Mouse (Mus musculus) fat pad, adult 2 months (tissue): ENCODE measurements around the gene Gm9821.

Experiments
- DNase-seq: peaks from one replicate; pipeline ENCODE4 v3.0.0-alpha.2; 2011; ENCODE audit warnings: low read depth, low spot score; ENCODE audit errors: extremely low read depth

The Gm9821 gene

GRCm38 (mm10) chr2:91925442-91925841 lies 20.1 kb upstream of the Gm9821 start:
- no peak for DNase-seq

DNA sequence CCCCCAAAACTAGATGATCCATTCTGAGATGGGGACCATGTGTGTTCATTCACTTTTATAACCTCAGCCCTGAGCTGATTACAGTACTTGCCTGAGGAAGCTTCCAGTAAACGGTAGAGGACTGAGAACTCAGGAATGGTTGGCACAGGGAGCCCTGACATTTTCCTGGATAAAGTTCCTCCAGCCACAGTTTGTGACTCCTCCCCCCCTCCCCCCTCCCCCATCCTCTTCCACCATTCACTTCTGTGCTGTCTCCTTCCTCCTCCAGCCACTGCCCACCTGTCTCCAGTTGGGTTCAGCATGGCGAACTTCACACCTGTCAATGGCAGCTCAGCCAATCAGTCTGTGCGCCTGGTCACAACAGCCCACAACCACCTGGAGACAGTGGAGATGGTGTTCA lies 18.6 kb upstream of the Gm9821 start, which contains the start of gene Chrm4:
Chrm4 (plus strand) TSS at position 301 of the 400 bp plus-strand sequence.
- no peak for DNase-seq

DNA sequence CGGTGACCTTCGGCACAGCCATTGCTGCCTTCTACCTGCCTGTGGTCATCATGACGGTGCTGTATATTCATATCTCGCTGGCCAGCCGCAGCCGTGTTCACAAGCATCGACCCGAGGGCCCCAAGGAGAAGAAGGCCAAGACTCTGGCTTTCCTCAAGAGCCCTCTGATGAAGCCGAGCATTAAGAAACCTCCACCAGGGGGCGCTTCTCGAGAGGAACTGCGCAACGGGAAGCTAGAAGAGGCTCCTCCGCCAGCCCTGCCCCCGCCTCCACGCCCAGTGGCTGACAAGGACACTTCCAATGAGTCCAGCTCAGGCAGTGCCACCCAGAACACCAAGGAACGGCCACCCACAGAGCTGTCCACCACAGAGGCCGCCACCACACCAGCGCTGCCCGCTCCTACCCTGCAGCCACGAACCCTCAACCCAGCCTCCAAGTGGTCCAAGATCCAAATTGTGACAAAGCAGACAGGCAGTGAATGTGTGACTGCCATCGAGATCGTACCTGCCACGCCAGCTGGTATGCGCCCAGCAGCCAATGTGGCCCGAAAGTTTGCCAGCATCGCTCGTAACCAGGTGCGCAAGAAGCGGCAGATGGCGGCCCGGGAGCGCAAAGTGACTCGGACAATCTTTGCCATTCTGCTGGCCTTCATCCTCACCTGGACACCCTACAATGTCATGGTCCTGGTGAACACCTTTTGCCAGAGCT lies 17.5 kb upstream of the Gm9821 start:
- no peak for DNase-seq

DNA sequence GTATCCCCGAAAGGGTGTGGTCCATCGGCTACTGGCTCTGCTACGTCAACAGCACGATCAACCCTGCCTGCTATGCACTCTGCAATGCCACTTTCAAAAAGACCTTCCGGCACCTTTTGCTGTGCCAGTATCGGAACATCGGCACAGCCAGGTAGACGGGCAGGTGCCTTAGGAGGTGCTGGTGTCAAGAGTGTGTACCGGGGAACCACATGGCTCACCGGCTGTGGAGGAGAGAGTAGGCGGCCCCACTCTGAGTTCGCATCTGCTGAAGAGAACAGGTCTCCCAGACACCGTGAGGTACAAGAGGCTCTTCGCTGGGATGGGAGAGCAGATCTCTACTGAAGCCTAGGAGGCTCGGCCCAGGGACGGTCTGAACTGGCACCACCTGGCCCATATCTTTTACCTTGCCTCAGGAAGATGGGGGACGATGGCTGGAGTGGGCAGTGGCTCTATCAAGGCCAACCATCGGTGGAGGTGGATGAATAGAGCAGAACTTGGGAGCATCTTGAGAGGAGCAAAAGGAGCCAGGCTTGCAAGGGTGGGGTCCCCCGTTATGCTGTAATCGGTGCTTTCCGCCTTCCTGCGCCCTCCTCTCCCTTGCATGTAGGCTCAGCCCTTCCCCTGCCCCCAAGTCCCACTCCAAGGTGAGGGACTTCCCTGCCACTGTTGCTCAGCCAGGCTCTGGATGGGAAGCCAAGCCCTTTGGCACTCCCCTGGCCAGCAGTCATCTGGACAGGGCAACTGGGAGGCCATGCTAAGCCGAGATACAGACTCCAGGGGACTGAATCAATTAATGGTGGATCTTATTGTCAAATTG lies 16.8 kb upstream of the Gm9821 start:
- no peak for DNase-seq

GRCm38 (mm10) chr2:91929455-91929854 lies 16.0 kb upstream of the Gm9821 start:
- DNase-seq = no peak

- DNase-seq = no peak
These were observed 15.6 kb upstream of the Gm9821 start for GRCm38 (mm10) chr2:91929936-91930335.

- DNase-seq = no peak
These were observed 14.7 kb upstream of the Gm9821 start for GRCm38 (mm10) chr2:91930761-91931291.

- no peak for DNase-seq
These were observed 14.0 kb upstream of the Gm9821 start for GRCm38 (mm10) chr2:91931328-91932159.

- no peak for DNase-seq
These were observed 13.3 kb upstream of the Gm9821 start, which contains the start of gene Mdk for GRCm38 (mm10) chr2:91932160-91932711. Mdk (minus strand) TSS chr2:91932297.

GRCm38 (mm10) chr2:91932737-91933350 lies 12.7 kb upstream of the Gm9821 start:
- DNase-seq = no peak

DNA sequence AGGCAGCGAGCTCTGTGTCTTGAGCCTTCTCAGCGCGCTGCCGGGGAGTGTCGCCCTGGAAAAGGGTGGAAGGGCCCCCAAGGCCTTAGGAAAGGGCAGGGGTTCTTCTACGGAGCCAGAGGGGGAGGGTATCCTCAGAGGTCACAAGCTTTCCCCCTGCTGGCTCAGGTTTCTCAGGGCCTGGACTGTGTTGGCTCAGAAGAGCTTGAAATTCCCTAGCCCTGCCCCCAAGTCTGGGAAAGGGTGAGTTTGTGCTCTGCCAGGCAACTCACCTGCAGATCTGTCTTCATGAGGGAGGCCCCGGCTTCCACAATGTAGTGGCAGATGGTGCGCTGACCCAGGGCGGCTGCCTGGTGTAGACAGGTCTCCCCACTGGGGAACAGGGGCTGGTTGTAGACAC lies 12.0 kb upstream of the Gm9821 start:
- no peak for DNase-seq

GRCm38 (mm10) chr2:91934016-91934415 lies 11.5 kb upstream of the Gm9821 start:
- no peak for DNase-seq

GRCm38 (mm10) chr2:91934826-91935525 lies 10.5 kb upstream of the Gm9821 start:
- DNase-seq = no peak

- DNase-seq = no peak
These were observed 9.3 kb upstream of the Gm9821 start for GRCm38 (mm10) chr2:91936154-91936553.

DNA sequence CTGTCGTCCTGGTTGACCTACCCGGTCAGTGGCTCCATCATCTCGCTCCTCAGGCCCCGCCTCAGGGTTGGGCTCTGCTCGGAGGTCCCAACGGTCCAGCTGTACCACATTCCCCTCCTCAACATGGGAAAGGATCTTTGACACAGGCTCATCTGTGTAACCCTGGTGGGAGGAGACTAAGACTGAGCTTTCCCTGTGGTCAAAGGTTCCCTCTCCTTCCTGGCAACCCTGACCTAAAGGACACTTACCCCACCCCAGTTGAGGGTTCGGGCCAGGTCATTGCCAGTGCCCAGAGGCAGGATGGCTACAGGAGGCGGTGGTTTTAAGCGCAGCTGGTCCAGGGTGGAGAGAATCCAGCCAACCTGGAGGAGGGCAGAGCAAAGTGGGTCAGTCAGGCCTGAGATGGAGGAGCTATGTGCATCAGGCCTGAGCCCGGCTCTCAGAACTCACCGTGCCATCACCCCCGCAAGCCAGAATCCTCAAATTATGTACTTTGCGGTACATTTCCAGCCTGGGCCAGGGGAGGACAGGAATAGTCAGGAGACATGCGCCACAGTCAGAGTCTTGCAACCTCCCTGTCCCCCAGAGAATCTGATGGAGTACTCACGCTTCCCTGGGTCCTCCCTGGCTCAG lies 6.1 kb upstream of the Gm9821 start:
- no peak for DNase-seq

- no peak for DNase-seq
These were observed 3.1 kb upstream of the Gm9821 start for GRCm38 (mm10) chr2:91942356-91942755.

- no peak for DNase-seq
These were observed 1.1 kb upstream of the Gm9821 start for GRCm38 (mm10) chr2:91944170-91944950.

GRCm38 (mm10) chr2:91946836-91947235 lies 1.3 kb downstream of the Gm9821 start:
- no peak for DNase-seq
